Mouse (Mus musculus) kidney, adult 8-10 months (tissue): ENCODE data around the gene Cphx2.
"Not testable (repeated sequence)": the region's sequence is repeated elsewhere in the genome, so short reads cannot be mapped to it uniquely, and the experiment has no call there.

Experiments used
- DNase-seq, 2 experiments: peaks; one replicate each; pipeline ENCODE4 v3.0.0; 2022

The Cphx2 gene

DNA sequence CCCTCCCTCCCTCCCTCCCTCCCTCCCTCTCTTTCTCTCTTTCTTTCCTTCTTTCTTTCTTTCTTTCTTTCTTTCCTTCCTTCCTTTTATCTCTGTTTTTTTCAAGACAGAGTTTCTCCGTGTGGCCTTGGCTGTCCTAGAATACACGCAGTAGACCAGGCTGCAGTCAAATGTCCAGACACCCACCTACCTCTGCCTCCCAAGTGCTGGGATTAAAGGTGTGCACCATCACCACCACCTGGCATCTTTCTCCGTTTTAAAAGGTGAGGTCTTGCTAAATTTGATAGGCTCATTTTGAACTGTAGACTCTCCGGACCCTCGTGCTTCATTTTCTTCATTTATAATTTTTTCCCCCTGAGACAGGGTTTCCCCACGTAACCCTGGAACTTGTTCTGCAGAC is at the start of gene Cphx2:
TSS of gene Cphx2 (plus strand) at position 301 of the 400 bp plus-strand sequence.
- not testable (repeated sequence) for DNase-seq

DNA sequence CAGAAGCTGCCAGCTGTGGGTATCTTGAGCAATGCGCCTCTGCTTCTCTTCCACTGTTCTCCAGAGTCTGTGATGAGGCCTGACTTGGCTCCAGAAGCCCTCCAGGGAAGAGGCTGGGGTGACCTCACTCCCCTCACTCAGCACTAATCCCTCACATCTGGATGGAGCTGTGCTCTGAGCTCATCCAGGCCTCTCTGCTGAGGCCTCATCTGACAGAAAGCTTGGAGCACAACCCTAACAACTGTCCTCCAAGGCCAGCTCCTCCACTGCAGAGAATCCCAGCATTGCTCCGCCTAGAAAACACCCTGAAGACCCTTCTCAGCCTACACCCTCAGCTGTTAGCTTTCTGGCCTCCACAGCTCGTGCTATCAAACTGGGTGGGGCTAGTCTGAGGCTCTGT is 47.0 kb upstream of the Cphx2 start:
- DNase-seq, result not testable (repeated sequence)

DNA sequence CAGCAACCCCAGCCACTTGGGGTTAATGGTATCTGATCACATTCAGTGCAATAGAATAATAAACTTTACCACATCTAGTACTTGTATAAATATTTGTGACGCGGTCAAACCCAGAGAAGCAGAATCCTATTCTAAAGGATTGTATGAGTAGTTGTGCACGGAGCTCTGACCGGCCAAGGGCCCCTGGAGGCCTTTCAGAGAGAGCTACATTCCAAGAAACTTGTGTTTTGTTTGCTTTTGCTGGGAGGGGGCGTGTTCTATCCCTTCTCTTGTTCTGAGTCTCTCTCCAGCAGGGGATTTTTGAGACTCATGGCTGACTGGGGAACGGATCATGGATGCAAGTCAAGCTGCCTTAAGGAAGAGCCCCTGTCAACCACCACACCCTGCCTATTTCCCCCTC is 45.9 kb upstream of the Cphx2 start:
- DNase-seq, result not testable (repeated sequence)

DNA sequence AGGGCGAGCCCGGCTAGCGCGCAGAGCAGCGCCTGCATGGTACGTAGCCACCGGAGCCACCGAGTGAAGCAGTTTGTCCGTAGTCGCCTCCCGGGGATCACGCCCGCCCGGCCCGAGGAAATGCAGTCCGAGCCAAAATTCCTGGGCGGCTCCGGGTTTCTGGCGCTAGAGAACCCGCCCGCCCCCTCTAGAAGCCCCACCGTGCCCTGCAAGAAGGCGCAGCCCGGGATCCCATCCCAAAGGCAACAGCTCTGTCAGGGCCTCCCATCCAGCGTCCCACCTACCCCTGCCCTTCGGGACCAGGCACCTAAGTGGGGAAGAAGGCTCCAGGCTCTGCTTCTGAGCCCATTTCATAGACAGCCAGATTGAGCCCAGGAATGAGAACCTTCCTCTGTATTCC is 38.7 kb upstream of the Cphx2 start, which contains the start of gene Gm9780:
TSS of gene Gm9780 (minus strand) at position 101 of the 400 bp plus-strand sequence.
- not testable (repeated sequence) for DNase-seq

DNA sequence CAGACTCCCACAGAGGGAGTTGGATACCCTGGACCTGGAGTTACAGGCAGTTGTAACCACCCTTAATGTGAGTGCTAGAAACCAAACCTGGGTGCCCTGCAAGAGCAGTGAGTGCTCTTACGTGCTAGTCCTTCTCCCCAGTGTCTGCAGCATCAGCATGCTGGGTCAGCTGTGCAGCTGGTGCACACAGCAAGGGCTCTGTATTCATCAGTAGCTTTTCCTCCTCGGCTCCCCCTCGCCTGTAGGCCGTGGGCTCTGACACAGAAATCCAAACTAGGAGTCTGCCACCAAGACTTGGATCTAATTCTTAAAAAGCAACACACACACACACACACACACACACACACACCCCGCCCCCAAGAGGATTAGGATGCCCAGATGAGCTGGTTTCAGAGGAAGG is 36.3 kb upstream of the Cphx2 start:
- not testable (repeated sequence) for DNase-seq

DNA sequence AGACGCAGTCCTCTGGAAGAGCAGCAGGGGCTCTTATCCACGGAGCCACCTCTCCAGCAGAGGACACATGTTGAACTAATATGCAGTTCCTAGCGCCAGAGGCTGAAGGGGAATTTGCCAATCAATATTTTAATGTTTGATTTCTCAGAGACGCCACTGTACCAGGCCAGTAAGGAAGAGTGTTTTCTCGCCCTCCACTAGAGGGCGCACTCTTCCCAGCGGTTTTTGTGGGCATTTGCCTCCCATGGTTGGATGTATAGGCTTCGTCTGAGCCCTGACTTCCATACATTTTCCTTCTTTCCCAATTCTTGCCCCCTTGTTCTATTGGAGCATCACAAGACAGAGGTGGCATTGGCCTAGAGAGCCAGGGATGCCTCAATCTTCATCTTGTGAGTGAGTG is 34.3 kb upstream of the Cphx2 start:
- DNase-seq, result not testable (repeated sequence)

DNA sequence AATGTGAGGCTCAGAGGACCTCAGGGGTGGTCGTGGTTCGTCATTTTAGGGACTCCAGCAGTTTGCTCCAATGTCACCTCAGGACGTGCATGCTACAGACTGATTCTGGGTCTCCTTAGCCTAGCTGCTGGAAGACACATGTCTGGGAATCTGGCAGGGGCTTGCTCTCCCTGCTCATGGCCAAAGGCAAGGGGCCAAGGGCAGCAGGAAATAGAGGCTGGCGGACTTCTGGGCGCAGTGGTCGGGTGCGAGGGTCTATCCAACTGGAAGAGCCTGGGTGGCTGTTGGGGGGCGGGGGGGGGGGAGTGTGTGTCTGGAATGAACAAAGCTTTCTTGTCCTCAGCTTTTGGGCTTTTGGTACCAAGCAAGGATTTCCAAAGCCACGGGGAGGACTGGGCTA is 32.5 kb upstream of the Cphx2 start:
- DNase-seq, result not testable (repeated sequence)

DNA sequence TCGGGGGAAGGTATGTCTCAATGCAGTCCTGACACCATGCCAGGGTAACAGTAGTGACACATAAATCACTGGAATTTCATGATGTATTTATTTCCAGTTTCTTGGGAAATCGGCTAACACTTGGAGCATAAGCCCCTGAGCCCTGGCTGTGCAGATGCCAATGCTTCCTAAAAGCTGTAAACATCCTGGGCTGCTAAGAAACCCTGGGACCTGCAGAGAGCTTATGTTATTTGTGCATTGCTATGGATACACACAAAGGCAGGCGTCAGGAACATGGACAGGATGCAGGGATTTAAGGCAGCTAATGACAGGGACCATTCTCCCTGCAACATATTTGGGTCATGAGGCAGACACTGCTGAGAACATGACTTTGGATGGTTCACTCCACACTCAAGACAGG is 23.1 kb upstream of the Cphx2 start:
- DNase-seq, result not testable (repeated sequence)

DNA sequence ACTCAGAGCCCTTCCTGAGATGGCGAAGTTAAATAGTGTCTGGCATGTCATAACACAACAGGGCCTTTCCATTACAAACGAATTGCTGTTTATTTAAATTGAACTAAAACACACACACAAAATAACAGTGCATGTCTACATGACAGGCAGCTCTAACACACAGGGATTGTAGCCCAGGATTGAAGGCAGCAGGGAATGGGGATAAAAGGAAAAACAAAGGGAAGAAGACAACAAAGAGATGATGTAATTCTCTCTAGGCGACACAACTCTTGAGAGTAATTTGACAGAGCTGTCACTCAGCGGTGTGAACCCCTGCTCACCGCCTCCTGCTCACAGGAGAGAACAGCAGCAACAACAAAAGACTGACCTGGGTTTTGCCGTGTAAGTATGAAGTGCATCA is 22.0 kb upstream of the Cphx2 start:
- not testable (repeated sequence) for DNase-seq

DNA sequence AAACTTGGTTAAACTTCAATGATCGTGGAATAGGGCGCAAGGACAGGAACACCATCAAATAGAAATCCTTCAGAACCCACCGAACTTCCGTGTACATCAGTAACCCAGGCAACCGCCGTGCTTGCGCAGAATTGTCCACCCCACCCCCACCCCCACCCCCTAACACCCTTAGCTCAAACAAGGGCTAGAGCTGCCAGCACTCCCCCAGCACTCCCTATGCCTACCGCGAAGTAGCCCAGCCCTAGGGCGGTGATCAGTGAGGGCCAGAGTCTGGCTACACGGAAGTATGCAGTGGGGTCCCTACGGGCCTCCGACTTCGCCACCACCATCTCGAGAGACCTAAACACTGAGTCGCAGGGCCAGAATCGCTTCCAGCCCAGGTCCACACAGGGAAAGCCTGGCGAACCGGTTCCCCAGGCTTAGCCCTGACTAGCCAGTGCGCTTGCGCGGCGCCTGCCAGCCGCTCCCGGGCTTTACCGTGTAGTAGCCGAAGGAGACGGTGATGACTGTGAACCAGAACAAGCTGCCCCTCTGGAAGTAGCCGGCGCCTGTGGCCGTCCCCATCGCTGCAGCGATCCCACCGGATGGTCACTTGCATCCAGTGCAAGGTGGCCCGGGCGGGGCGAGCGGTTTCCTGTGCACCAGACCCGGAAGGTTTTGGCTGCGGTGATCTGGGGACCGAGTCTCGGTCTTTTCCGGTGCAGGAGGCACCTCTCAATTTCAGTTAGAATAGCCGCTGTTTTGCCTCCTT is 14.6 kb upstream of the Cphx2 start:
- not testable (repeated sequence) for DNase-seq

DNA sequence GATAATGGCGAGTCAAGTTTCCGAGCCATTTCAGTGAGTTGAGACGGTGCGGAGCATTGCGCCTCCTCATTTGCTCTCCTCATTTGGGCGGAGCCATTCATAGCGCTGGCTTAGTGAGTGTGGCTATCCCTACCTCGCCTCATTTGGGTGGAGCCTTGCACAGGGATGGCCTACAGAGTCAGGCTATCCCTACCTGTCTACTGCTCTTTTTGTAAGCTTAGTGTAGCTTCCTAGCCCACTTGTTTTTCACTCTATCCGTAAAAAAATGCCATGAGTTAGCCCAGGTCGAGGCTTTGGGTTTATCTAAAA is 14.0 kb upstream of the Cphx2 start, which contains the start of gene Tmem254c:
TSS of gene Tmem254c (minus strand) at position 31 of the 309 bp plus-strand sequence.
- not testable (repeated sequence) for DNase-seq

DNA sequence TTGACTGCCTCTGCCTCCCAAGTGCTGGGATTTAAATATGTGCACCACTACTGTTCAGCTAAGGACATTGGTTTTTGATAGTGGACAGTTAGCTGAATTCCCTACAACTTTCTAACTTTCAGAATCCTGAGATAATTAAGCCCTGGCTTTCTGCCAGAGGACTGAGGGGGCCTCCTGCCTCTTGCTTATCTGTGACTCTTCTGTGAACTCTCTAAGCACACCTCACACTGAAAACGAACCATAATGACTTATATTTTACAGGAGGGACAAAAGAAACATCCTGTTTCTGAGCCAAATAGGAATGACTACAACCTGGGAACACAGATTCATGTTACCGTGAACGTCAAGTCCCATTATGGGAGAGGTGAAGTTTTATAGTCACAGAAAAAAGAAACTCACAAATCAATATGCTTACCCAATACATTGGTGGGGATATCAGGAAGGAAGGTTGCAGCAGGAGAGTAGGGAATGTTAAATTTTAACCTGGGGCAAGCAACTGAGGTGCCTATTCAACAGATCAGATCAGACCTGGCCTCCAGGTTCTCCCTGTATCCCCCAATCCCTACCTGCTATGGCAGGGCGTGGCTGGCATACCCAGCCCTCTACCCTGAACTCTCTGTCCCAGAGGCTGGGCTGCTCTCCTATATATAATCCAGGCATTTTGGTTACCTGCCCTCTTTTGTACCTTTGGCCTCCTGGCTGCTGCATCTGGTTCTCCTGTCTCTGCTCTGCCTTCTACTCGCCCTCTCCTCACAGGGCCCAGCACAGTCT is 4.5 kb upstream of the Cphx2 start:
- not testable (repeated sequence) for DNase-seq

DNA sequence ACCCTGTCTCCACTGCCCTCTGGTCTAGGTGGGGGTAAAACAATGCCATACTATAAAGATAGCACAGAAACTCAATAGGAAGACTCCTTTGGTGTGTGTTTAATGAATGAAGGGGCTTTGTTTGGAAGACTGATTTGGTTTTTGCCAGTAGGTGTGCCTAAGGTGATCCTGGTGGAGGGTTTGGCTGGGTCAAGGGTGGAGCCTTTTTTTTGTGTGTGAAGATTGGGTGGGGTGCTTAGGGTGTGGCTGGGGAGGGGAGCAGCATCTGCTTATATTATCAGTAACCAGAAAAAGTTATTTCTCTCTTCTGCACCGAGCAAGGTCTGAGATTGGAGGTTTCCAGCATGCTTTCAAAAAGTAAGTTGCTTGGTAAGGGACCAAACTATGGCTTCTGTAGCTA is 681 bp downstream of the Cphx2 start, which contains the start of gene Cphx3:
TSS of gene Cphx3 (plus strand) at position 301 of the 400 bp plus-strand sequence.
- DNase-seq, result not testable (repeated sequence)

DNA sequence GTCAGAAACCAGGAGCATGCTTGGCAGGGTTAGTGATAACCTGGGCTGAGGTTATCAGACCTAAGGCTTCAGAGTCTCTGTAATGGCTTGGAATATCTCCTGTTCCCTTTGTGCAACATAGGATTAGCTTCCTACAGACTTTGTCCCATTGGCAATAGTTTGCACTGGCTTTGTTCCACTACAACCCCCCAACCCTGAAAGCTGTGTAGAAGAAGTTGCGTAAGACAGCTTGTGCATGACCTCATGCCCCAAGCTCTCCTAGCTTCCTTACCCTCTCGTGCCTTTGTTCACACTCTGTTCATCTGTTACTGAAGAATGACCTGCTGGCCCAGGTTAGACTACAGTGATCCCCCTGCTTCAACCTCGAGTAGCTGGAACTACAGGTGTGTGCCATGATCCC is 16.3 kb downstream of the Cphx2 start:
- DNase-seq, result not testable (repeated sequence)

DNA sequence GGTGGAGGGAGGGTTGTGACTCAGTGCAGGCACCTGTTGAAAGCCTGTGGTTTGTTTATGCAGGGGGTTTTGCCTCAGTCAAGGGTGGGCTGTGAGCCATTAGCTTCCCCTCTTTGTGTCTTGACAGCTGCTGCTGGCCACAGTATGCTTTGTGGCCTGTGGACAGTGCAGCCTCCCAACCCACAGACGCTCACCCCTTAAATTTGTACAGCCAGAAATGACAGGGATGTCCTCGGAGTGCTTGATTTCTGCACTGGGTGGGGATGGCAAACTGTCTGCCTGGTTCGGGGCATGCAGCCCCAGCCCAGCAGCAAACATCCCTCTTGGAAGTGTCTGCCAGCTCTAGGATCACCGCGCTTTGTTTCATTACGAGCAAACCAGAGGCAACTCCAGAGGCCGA is 36.8 kb downstream of the Cphx2 start, which contains the start of gene Duxbl2:
TSS of gene Duxbl2 (plus strand) at position 200 of the 400 bp plus-strand sequence.
- not testable (repeated sequence) for DNase-seq

DNA sequence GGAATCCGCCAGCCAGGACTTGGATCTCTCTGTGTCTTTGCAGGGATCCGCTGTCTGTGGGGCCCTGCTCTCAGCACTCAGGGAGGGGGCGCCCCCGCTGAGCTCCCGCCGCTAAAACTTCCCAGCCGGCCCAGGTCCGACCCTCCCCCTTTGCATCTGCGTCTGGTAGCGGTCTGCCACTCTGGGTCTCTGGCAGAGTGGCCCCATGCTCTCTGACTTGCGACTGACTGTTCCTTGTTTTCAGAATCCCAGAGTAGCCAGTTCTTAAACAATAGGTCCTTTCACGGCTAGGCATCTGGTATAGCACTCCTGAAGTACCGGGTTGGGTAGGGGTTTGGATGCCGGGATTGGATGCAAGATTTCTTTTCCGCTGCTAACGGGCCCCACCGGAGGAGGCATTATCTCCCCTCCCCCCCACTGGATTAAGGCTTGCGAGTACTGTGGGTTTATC is 37.3 kb downstream of the Cphx2 start:
- not testable (repeated sequence) for DNase-seq

DNA sequence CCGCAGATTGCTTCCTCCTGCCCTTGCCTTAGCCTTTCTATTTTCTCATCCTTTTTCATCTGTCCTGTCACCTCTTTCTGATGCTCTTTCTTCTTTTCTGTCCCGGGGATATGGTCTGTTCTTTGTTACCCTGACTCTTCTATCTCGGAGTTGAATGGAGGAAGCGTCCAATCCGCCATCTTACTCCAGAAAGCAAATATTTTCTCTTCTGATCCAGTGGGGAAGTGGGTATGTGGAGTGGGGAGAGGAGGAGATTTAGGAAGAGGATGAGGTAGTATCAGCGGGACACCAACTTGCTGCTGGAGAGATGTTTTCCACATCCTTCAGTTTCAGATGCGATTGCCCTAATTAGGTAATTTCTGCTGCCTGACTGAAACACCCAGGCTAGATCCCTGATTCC is 37.8 kb downstream of the Cphx2 start:
- not testable (repeated sequence) for DNase-seq
